Comparison of ENCODE assay signal across 7 mouse cellular contexts in genomic region chr2:152804408-152805110, GRCm38 (mm10). TPM values are rescaled to one million over a fixed set of nuclear protein-coding genes. Genes with fewer than 3 reads are reported as not detected.
A peak's percentile ranks its signal among the peaks of the same experiment; 100 is the strongest.
DNase-seq lines count a peak whose midpoint lies in the region; ATAC-seq and TF ChIP-seq lines count a peak whose summit lies in the region.

No protein-coding gene starts in this region.

- peak overlapping the region; percentile 65 for H3K27ac ChIP-seq in forebrain, embryonic 13.5 days
- H3K27ac ChIP-seq in midbrain, embryonic 14.5 days (replicated peaks; ENCODE audit: low read depth, low read length), result no peak overlapping the region; the same call in 1 of the 2 replicates

- WGBS in forebrain, embryonic 13.5 days, result 6% methylated on average over 6 of the region's 6 CpGs
- WGBS in midbrain, embryonic 14.5 days, result 8% methylated on average over 6 of the region's 6 CpGs

- H3K9ac ChIP-seq in forebrain, embryonic 13.5 days, result no peak overlapping the region
- 0 out of 2 replicates have a peak overlapping the region, but pooled peaks have one; percentile 16 for H3K9ac ChIP-seq in midbrain, embryonic 14.5 days (replicated peaks; ENCODE audit: low read length)

- peak; percentile 41 for DNase-seq in G1E (ENCODE audit: low spot score)
- peak; percentile 90 for DNase-seq in brain, adult 2 months (ENCODE audit: low read depth, low spot score)
- peak; percentile 75 for DNase-seq in kidney, postnatal 14 days
- peak; percentile 35 for DNase-seq in midbrain, embryonic 14.5 days
- DNase-seq in B cell, adult 2 months, result no peak
- DNase-seq in layer of hippocampus, adult 8-10 months (ENCODE audit: low spot score in 2 of 2), result no peak

- H3K27me3 ChIP-seq in G1E (ENCODE audit: insufficient read depth, low read length), result no peaks in the 10 kb centered on the region
- H3K27me3 ChIP-seq in forebrain, embryonic 13.5 days, result no peaks in the 10 kb centered on the region
- no peaks in the 10 kb centered on the region for H3K27me3 ChIP-seq in midbrain, embryonic 14.5 days (ENCODE audit: control insufficient read depth, insufficient read depth, low read length)

- peaks cover 54% of the 10 kb centered on the region for H3K4me1 ChIP-seq in G1E (ENCODE audit: insufficient read depth, low read depth, low read length)
- peaks cover 25% of the 10 kb centered on the region for H3K4me1 ChIP-seq in forebrain, embryonic 13.5 days
- H3K4me1 ChIP-seq in midbrain, embryonic 14.5 days (ENCODE audit: control insufficient read depth, insufficient read depth, low read length), result peaks cover 12% of the 10 kb centered on the region

- peak overlapping the region; percentile 60; the same call in 1 of the 2 replicates for H3K4me3 ChIP-seq in G1E (ENCODE audit: low read depth, low read length)
- H3K4me3 ChIP-seq in forebrain, embryonic 13.5 days, result no peak overlapping the region
- no peak overlapping the region for H3K4me3 ChIP-seq in midbrain, embryonic 14.5 days (replicated peaks; ENCODE audit: low read depth, low read length)

- TF ChIP-seq CTCF in G1E (IDR thresholded peaks at IDR 0.05; ENCODE audit: low read depth, low read length), result no peak

- no peak overlapping the region; the same call in 1 of the 2 replicates for H3K4me2 ChIP-seq in forebrain, embryonic 13.5 days
- H3K4me2 ChIP-seq in midbrain, embryonic 14.5 days (ENCODE audit: low read length), result no peak overlapping the region

- H3K9me3 ChIP-seq in G1E (replicated peaks), result no peaks in the 10 kb centered on the region
- no peaks in the 10 kb centered on the region for H3K9me3 ChIP-seq in forebrain, embryonic 13.5 days (replicated peaks)
- no peaks in the 10 kb centered on the region for H3K9me3 ChIP-seq in midbrain, embryonic 14.5 days (ENCODE audit: control insufficient read depth, low read length)

- peaks cover 46% of the 10 kb centered on the region for H3K36me3 ChIP-seq in G1E (replicated peaks)
- 0 out of 2 replicates have a peak, but pooled peaks cover 3% of the 10 kb centered on the region for H3K36me3 ChIP-seq in forebrain, embryonic 13.5 days (ENCODE audit: poor library complexity, severe bottlenecking)
- H3K36me3 ChIP-seq in midbrain, embryonic 14.5 days (ENCODE audit: control insufficient read depth, insufficient read depth, low read length), result no peaks in the 10 kb centered on the region

- peak; percentile 26 for ATAC-seq in G1E (ENCODE audit: extremely low read depth, insufficient number of reproducible peaks, low FRiP score, poor library complexity, severe bottlenecking)
- peak; percentile 58; the same call in 1 of the 2 replicates for ATAC-seq in forebrain, embryonic 13.5 days
- ATAC-seq in midbrain, embryonic 14.5 days (ENCODE audit: low FRiP score, low TSS enrichment), result no peak; the same call in 1 of the 2 replicates

RNA-seq across cellular contexts. Expression of gene Bcl2l1, which starts 27.0 kb away (rescaled TPM):
- total RNA-seq in G1E (2014; fragmentation: Nextera tagmentation), result 35.2 and 79.6 TPM in 2 replicates
- total RNA-seq in G1E (2017), result 27.0 and 31.6 TPM in 2 replicates
- polyA plus RNA-seq in G1E (2012), result 63.3 and 82.7 TPM in 2 replicates
- 155 and 164 TPM in 2 replicates for polyA plus RNA-seq in forebrain, embryonic 13.5 days (2015; fragmentation: Nextera tagmentation; extraction: Ambion mirVana)
- polyA plus RNA-seq in midbrain, embryonic 14.5 days (2014; fragmentation: Nextera tagmentation; extraction: Ambion mirVana), result 171 and 208 TPM in 2 replicates
- 100 to 1,000 TPM; 124 to 140 (median 132) TPM for total RNA-seq in layer of hippocampus, adult 8-10 months (2022)

RNA-seq across cellular contexts. Expression of gene Tpx2, which starts 43.2 kb away (rescaled TPM):
- total RNA-seq in G1E (2014; fragmentation: Nextera tagmentation), result 257 and 315 TPM in 2 replicates
- total RNA-seq in G1E (2017), result 119 and 142 TPM in 2 replicates
- 11.7 and 16.7 TPM in 2 replicates for polyA plus RNA-seq in G1E (2012)
- polyA plus RNA-seq in forebrain, embryonic 13.5 days (2015; fragmentation: Nextera tagmentation; extraction: Ambion mirVana), result 102 and 103 TPM in 2 replicates
- 14.2 and 27.5 TPM in 2 replicates for polyA plus RNA-seq in midbrain, embryonic 14.5 days (2014; fragmentation: Nextera tagmentation; extraction: Ambion mirVana)
- 1 to 10 TPM; 1.2 to 2.3 (median 1.7) TPM for total RNA-seq in layer of hippocampus, adult 8-10 months (2022)

RNA-seq across cellular contexts. Expression of gene Cox4i2, which starts 50.6 kb away (rescaled TPM):
- not detected in 2 replicates for total RNA-seq in G1E (2014; fragmentation: Nextera tagmentation)
- total RNA-seq in G1E (2017), result 0.16 TPM in 1 of 2 replicates, not detected in the other
- polyA plus RNA-seq in G1E (2012), result not detected in 2 replicates
- polyA plus RNA-seq in forebrain, embryonic 13.5 days (2015; fragmentation: Nextera tagmentation; extraction: Ambion mirVana), result 4.4 and 4.8 TPM in 2 replicates
- polyA plus RNA-seq in midbrain, embryonic 14.5 days (2014; fragmentation: Nextera tagmentation; extraction: Ambion mirVana), result 5.4 and 5.6 TPM in 2 replicates
- 1 to 10 TPM in 3 of 4 experiments, under 1 TPM in 1; 0.92 to 2.4 (median 2.2) TPM for total RNA-seq in layer of hippocampus, adult 8-10 months (2022)

Comparison
In these comparisons a context has a peak if more than half of its experiments do, and no peak if none do; other contexts are left out.
1. DNase-seq: peak in G1E (single experiment), brain, adult 2 months (single experiment), kidney, postnatal 14 days (single experiment) and midbrain, embryonic 14.5 days (single experiment); none in B cell, adult 2 months (0 of 2) and layer of hippocampus, adult 8-10 months (0 of 2).